Mouse (Mus musculus) CH12F3 (cell line): ENCODE measurements at regions not wholly inside any gene's neighbourhood (a gene's known extent, or its start where the extent isn't known, plus 50 kb on each side); places are given as distances from the start of the nearest gene placed in this dataset.

ENCODE experiments used
- in situ Hi-C: fragments of 300-500 bp; cut with MboI; formaldehyde crosslinking; loops from 2 replicates; pipeline ENCODE4 v1.14.3; 2020; ENCODE audit warnings: low sequenced_read_pairs

GRCm38 (mm10) chr11:24226755-24227154 is 148.9 kb downstream of the Bcl11a start:
- in situ Hi-C loops, result no loop called here

GRCm38 (mm10) chr11:24233376-24233775 is 155.5 kb downstream of the Bcl11a start:
- in situ Hi-C loops, result no loop called here

- in situ Hi-C loops, result no loop called here
These were observed 156.0 kb downstream of the Bcl11a start for GRCm38 (mm10) chr11:24233821-24234220.

GRCm38 (mm10) chr11:24234422-24234821 is 156.6 kb downstream of the Bcl11a start:
- in situ Hi-C loops, result no loop called here

- in situ Hi-C loops, result no loop called here
These were observed 157.5 kb downstream of the Bcl11a start for GRCm38 (mm10) chr11:24235326-24235725.

GRCm38 (mm10) chr11:24239631-24240030 is 161.8 kb downstream of the Bcl11a start:
- in situ Hi-C loops, result loop anchor here (10.0 kb wide), 1 partner anchor 155 kb away; no protein-coding TSS in a partner anchor

- in situ Hi-C loops, result loop anchor here (10.0 kb wide), 1 partner anchor 157 kb away; no protein-coding TSS in a partner anchor
These were observed 164.2 kb downstream of the Bcl11a start for GRCm38 (mm10) chr11:24242096-24242495.

- in situ Hi-C loops, result loop anchor here (10.0 kb wide), 1 partner anchor 158 kb away; no protein-coding TSS in a partner anchor
These were observed 165.0 kb downstream of the Bcl11a start for GRCm38 (mm10) chr11:24242888-24243287.

GRCm38 (mm10) chr11:24245390-24245789 is 167.5 kb downstream of the Bcl11a start:
- in situ Hi-C loops, result loop anchor here (10.0 kb wide), 1 partner anchor 161 kb away; no protein-coding TSS in a partner anchor

- in situ Hi-C loops, result loop anchor here (10.0 kb wide), 1 partner anchor 162 kb away; no protein-coding TSS in a partner anchor
These were observed 168.5 kb downstream of the Bcl11a start for GRCm38 (mm10) chr11:24246314-24246713.

GRCm38 (mm10) chr11:24247285-24247684 is 169.4 kb downstream of the Bcl11a start:
- in situ Hi-C loops, result loop anchor here (10.0 kb wide), 1 partner anchor 162 kb away; no protein-coding TSS in a partner anchor

GRCm38 (mm10) chr11:24251516-24251915 is 173.7 kb downstream of the Bcl11a start:
- in situ Hi-C loops, result no loop called here

GRCm38 (mm10) chr11:24255201-24256060 is 177.6 kb downstream of the Bcl11a start:
- in situ Hi-C loops, result no loop called here

- in situ Hi-C loops, result no loop called here
These were observed 179.9 kb downstream of the Bcl11a start for GRCm38 (mm10) chr11:24257741-24258140.

GRCm38 (mm10) chr11:24258340-24258739 is 180.5 kb downstream of the Bcl11a start:
- in situ Hi-C loops, result no loop called here

- in situ Hi-C loops, result no loop called here
These were observed 181.8 kb downstream of the Bcl11a start for GRCm38 (mm10) chr11:24259668-24260067.

- in situ Hi-C loops, result no loop called here
These were observed 191.2 kb downstream of the Bcl11a start for GRCm38 (mm10) chr11:24269046-24269445.

GRCm38 (mm10) chr11:24281628-24282027 is 203.8 kb downstream of the Bcl11a start:
- in situ Hi-C loops, result no loop called here

GRCm38 (mm10) chr11:24282556-24282955 is 204.7 kb downstream of the Bcl11a start:
- in situ Hi-C loops, result no loop called here

- in situ Hi-C loops, result no loop called here
These were observed 208.6 kb downstream of the Bcl11a start for GRCm38 (mm10) chr11:24286129-24287108.

- in situ Hi-C loops, result no loop called here
These were observed 215.4 kb downstream of the Bcl11a start for GRCm38 (mm10) chr11:24293209-24293608.
